Mouse (Mus musculus): ENCODE results near the gene Svs1. TPM values are rescaled to one million over a fixed set of nuclear protein-coding genes. Genes with fewer than 3 reads are reported as not detected.

The Svs1 gene
- polyA plus RNA-seq, 1 experiment: not detected

GRCm38 (mm10) chr6:49003381-49003780 is 16.7 kb downstream of the Svs1 start:
- Histone ChIP-seq H3K27me3 (ENCODE audit: control insufficient read depth, insufficient read depth, insufficient read length) (no peaks in the 10 kb centered on the region), H3K4me3 (ENCODE audit: insufficient read depth, poor library complexity, severe bottlenecking) (no peak overlapping the region), H3K36me3 (ENCODE audit: control insufficient read depth, insufficient read depth) (no peaks in the 10 kb centered on the region), H3ac (ENCODE audit: control insufficient read depth, insufficient read length, low read depth) (no peak overlapping the region), H3K79me3 (ENCODE audit: low read depth) (no peaks in the 10 kb centered on the region), H3K79me2 (ENCODE audit: control insufficient read depth, insufficient read depth) (no peaks in the 10 kb centered on the region)
- TF ChIP-seq USF1 (IDR thresholded peaks at IDR 0.05; ENCODE audit: low read depth) (no peak), FOSL1 (IDR thresholded peaks at IDR 0.05; ENCODE audit: insufficient read depth, low read length, poor library complexity, severe bottlenecking) (no peak), MAX (IDR thresholded peaks at IDR 0.05) (no peak), MYOG (IDR thresholded peaks at IDR 0.05; ENCODE audit: control insufficient read depth, extremely low read depth, insufficient read length) (no peak), CEBPB (IDR thresholded peaks at IDR 0.05; ENCODE audit: low read depth) (no peak), CTCF (IDR thresholded peaks at IDR 0.05; ENCODE audit: control insufficient read depth, insufficient read depth, insufficient read length) (no peak), MYOD1 (IDR thresholded peaks at IDR 0.05; ENCODE audit: control insufficient read depth, insufficient read length, low read depth) (no peak)

GRCm38 (mm10) chr6:49007981-49008380 is 21.3 kb downstream of the Svs1 start:
- Histone ChIP-seq H3K79me2 (ENCODE audit: control insufficient read depth, insufficient read depth) (no peaks in the 10 kb centered on the region), H3K36me3 (ENCODE audit: control insufficient read depth, insufficient read depth) (no peaks in the 10 kb centered on the region), H3K4me3 (ENCODE audit: insufficient read depth, poor library complexity, severe bottlenecking) (no peak overlapping the region), H3K27me3 (ENCODE audit: control insufficient read depth, insufficient read depth, insufficient read length) (no peaks in the 10 kb centered on the region), H3ac (ENCODE audit: control insufficient read depth, insufficient read length, low read depth) (no peak overlapping the region), H3K79me3 (ENCODE audit: low read depth) (no peaks in the 10 kb centered on the region)
- no peak for TF ChIP-seq USF1 (IDR thresholded peaks at IDR 0.05; ENCODE audit: low read depth)
- TF ChIP-seq CEBPB (IDR thresholded peaks at IDR 0.05; ENCODE audit: low read depth): no peak
- TF ChIP-seq CTCF (IDR thresholded peaks at IDR 0.05; ENCODE audit: control insufficient read depth, insufficient read depth, insufficient read length): peak; percentile 67
- TF ChIP-seq MAX (IDR thresholded peaks at IDR 0.05): no peak
- no peak for TF ChIP-seq MYOG (IDR thresholded peaks at IDR 0.05; ENCODE audit: control insufficient read depth, extremely low read depth, insufficient read length)

- no peaks in the 10 kb centered on the region for H3K79me3 ChIP-seq (ENCODE audit: low read depth)
- no peak overlapping the region for H3K4me3 ChIP-seq (ENCODE audit: insufficient read depth, poor library complexity, severe bottlenecking)
- H3K79me2 ChIP-seq (ENCODE audit: control insufficient read depth, insufficient read depth): no peaks in the 10 kb centered on the region
- H3K27me3 ChIP-seq (ENCODE audit: control insufficient read depth, insufficient read depth, insufficient read length): no peaks in the 10 kb centered on the region
- no peak for TF ChIP-seq MYOD1 (IDR thresholded peaks at IDR 0.05; ENCODE audit: control insufficient read depth, insufficient read length, low read depth)
- TF ChIP-seq MYOG (IDR thresholded peaks at IDR 0.05; ENCODE audit: control insufficient read depth, extremely low read depth, insufficient read length): no peak
- TF ChIP-seq CTCF (IDR thresholded peaks at IDR 0.05; ENCODE audit: control insufficient read depth, insufficient read depth, insufficient read length): no peak
- TF ChIP-seq MAX (IDR thresholded peaks at IDR 0.05): no peak
- no peak for TF ChIP-seq FOSL1 (IDR thresholded peaks at IDR 0.05; ENCODE audit: insufficient read depth, low read length, poor library complexity, severe bottlenecking)
- no peak for TF ChIP-seq CEBPB (IDR thresholded peaks at IDR 0.05; ENCODE audit: low read depth)
- TF ChIP-seq USF1 (IDR thresholded peaks at IDR 0.05; ENCODE audit: low read depth): no peak
- no peaks in the 10 kb centered on the region for H3K36me3 ChIP-seq (ENCODE audit: control insufficient read depth, insufficient read depth)
- H3ac ChIP-seq (ENCODE audit: control insufficient read depth, insufficient read length, low read depth): peak overlapping the region; percentile 14
Measured at GRCm38 (mm10) chr6:49008420-49009160, 21.9 kb downstream of the Svs1 start.

GRCm38 (mm10) chr6:49009161-49009555 is 22.5 kb downstream of the Svs1 start:
- TF ChIP-seq MYOD1 (IDR thresholded peaks at IDR 0.05; ENCODE audit: control insufficient read depth, insufficient read length, low read depth) (no peak), CEBPB (IDR thresholded peaks at IDR 0.05; ENCODE audit: low read depth) (no peak), USF1 (IDR thresholded peaks at IDR 0.05; ENCODE audit: low read depth) (no peak), CTCF (IDR thresholded peaks at IDR 0.05; ENCODE audit: control insufficient read depth, insufficient read depth, insufficient read length) (no peak), FOSL1 (IDR thresholded peaks at IDR 0.05; ENCODE audit: insufficient read depth, low read length, poor library complexity, severe bottlenecking) (no peak), MYOG (IDR thresholded peaks at IDR 0.05; ENCODE audit: control insufficient read depth, extremely low read depth, insufficient read length) (no peak), MAX (IDR thresholded peaks at IDR 0.05) (no peak)

GRCm38 (mm10) chr6:49009665-49010064 is 23.0 kb downstream of the Svs1 start:
- H3ac ChIP-seq (ENCODE audit: control insufficient read depth, insufficient read length, low read depth): no peak overlapping the region
- no peaks in the 10 kb centered on the region for H3K36me3 ChIP-seq (ENCODE audit: control insufficient read depth, insufficient read depth)
- no peaks in the 10 kb centered on the region for H3K27me3 ChIP-seq (ENCODE audit: control insufficient read depth, insufficient read depth, insufficient read length)
- no peaks in the 10 kb centered on the region for H3K79me2 ChIP-seq (ENCODE audit: control insufficient read depth, insufficient read depth)
- no peak for TF ChIP-seq FOSL1 (IDR thresholded peaks at IDR 0.05; ENCODE audit: insufficient read depth, low read length, poor library complexity, severe bottlenecking)
- no peak for TF ChIP-seq USF1 (IDR thresholded peaks at IDR 0.05; ENCODE audit: low read depth)
- TF ChIP-seq MYOD1 (IDR thresholded peaks at IDR 0.05; ENCODE audit: control insufficient read depth, insufficient read length, low read depth): no peak
- TF ChIP-seq CTCF (IDR thresholded peaks at IDR 0.05; ENCODE audit: control insufficient read depth, insufficient read depth, insufficient read length): no peak
- no peak for TF ChIP-seq CEBPB (IDR thresholded peaks at IDR 0.05; ENCODE audit: low read depth)
- TF ChIP-seq MYOG (IDR thresholded peaks at IDR 0.05; ENCODE audit: control insufficient read depth, extremely low read depth, insufficient read length): no peak
- no peak for TF ChIP-seq MAX (IDR thresholded peaks at IDR 0.05)
- no peaks in the 10 kb centered on the region for H3K79me3 ChIP-seq (ENCODE audit: low read depth)
- no peak overlapping the region for H3K4me3 ChIP-seq (ENCODE audit: insufficient read depth, poor library complexity, severe bottlenecking)

More at GRCm38 (mm10) chr6:49009161-49009555, 22.5 kb downstream of the Svs1 start:
- H3K79me3 ChIP-seq (ENCODE audit: low read depth): no peaks in the 10 kb centered on the region
- no peaks in the 10 kb centered on the region for H3K36me3 ChIP-seq (ENCODE audit: control insufficient read depth, insufficient read depth)
- no peaks in the 10 kb centered on the region for H3K27me3 ChIP-seq (ENCODE audit: control insufficient read depth, insufficient read depth, insufficient read length)
- no peaks in the 10 kb centered on the region for H3K79me2 ChIP-seq (ENCODE audit: control insufficient read depth, insufficient read depth)
- H3ac ChIP-seq (ENCODE audit: control insufficient read depth, insufficient read length, low read depth): no peak overlapping the region
- H3K4me3 ChIP-seq (ENCODE audit: insufficient read depth, poor library complexity, severe bottlenecking): no peak overlapping the region

Measured in C2C12 (cell line).